Mouse (Mus musculus) thymus, adult 2 months (tissue): Measurements from ENCODE around the gene Tmem221. TPM values are rescaled to one million over a fixed set of nuclear protein-coding genes. Genes with fewer than 3 reads are reported as not detected.
A peak's percentile ranks its signal among the peaks of the same experiment; 100 is the strongest.

Experiments used
- DNase-seq: peaks from one replicate; pipeline ENCODE4 v3.0.0; 2021
- H3K27ac ChIP-seq: fragments of 200-500 bp; 2 replicates; pipeline ENCODE4 v1.5.1; 2012; ENCODE audit warnings: low read length, control low read depth; ENCODE audit not compliant: control insufficient read depth, insufficient read depth
- H3K27me3 ChIP-seq: fragments of 200-500 bp; 2 replicates; pipeline ENCODE4 v1.6.1; 2012; ENCODE audit warnings: mild to moderate bottlenecking, low read length, moderate library complexity, mixed read lengths; ENCODE audit not compliant: control insufficient read depth, insufficient read depth
- H3K36me3 ChIP-seq: fragments of 200-500 bp; 2 replicates; pipeline ENCODE4 v1.6.1; 2012; ENCODE audit warnings: mild to moderate bottlenecking, low read length, moderate library complexity; ENCODE audit not compliant: control insufficient read depth, insufficient read depth
- H3K4me1 ChIP-seq: fragments of 200-500 bp; replicated peaks from 2 replicates; pipeline ENCODE4 v1.6.1; 2012; ENCODE audit warnings: low read length; ENCODE audit not compliant: control insufficient read depth, insufficient read depth
- H3K4me3 ChIP-seq: fragments of 200-500 bp; 2 replicates; pipeline ENCODE4 v1.5.1; 2012; ENCODE audit warnings: mild to moderate bottlenecking, low read length, control low read depth, moderate library complexity; ENCODE audit not compliant: control insufficient read depth, insufficient read depth
- CTCF ChIP-seq: fragments of 200-500 bp; IDR thresholded peaks from 2 replicates; pipeline ENCODE4 v1.5.1; 2012; ENCODE audit warnings: mild to moderate bottlenecking, control low read depth, low read length, moderate library complexity, borderline replicate concordance; ENCODE audit not compliant: control insufficient read depth, poor library complexity, insufficient read depth; ENCODE audit errors: extremely low read depth
- POLR2A ChIP-seq: fragments of 200-500 bp; IDR thresholded peaks from 2 replicates; pipeline ENCODE4 v1.6.1; 2012; ENCODE audit warnings: mild to moderate bottlenecking, low read length, control low read depth, moderate library complexity; ENCODE audit not compliant: control insufficient read depth, poor library complexity, insufficient read depth; ENCODE audit errors: extremely low read depth
- WGBS: fragments of 180-500 bp; shearing (Covaris S2); methylation state at CpG from one replicate; pipeline ENCODE4 v1.1.7; 2018; 5-methylcytosine and 5-hydroxymethylcytosine counted together
- polyA plus RNA-seq: library from polyadenylated mRNA; depleted of rRNA; stranded (reverse); fragments of >200 nt; gene quantifications from 2 replicates; pipeline ENCODE4 v1.2.3, GENCODE M21; 2012

Tmem221 gene
- polyA plus RNA-seq, 1 experiment, result 15.5 TPM

DNA sequence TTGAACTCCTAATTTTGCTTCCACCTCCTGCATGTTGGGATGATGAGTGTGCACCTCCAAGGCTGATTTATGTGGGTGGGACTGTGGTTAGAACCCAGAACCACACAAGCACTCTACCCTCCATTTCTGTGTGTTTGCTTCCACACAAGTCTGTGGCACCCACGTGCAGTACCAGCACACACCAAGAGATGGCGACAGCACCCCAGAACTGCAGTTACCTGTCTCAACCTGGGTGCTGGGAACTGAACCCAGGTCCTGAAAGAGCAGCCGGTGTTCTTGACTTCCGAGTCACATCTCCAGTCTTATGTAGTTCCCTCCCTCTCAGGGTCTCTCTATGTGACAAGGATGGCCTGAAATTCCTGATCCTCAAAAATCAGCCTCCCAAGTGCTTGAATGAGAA lies 5.3 kb upstream of the Tmem221 start:
- Histone ChIP-seq H3K27ac (no peak overlapping the region), H3K4me3 (no peak overlapping the region), H3K4me1 (peaks cover 19% of the 10 kb centered on the region), H3K36me3 (no peaks in the 10 kb centered on the region), H3K27me3 (no peaks in the 10 kb centered on the region)
- DNase-seq, result no peak
- WGBS, result 93% methylated on average over 4 of the region's 4 CpGs
- TF ChIP-seq CTCF (no peak), POLR2A (no peak)

DNA sequence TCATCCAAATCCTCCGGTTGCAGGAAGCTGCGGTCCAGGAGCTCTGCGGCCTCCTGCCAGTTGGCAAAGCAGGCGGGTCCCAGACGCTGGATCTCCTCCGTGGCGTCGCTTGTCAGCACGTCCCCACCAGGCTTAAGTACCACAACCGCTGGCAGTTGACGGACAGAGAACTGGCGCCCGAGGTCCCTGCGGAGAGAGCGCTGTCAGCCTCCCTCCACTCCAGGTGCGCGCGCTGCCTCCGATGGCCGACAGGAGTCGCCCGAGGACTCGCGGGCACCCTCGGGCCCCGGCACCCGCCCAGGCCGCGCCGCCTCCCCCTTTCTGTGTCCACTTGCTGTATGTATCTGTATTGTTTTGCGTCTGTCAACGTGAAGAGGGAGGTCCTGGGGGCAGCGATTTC lies 4.1 kb upstream of the Tmem221 start:
- H3K27me3 ChIP-seq, result no peaks in the 10 kb centered on the region
- no peak for TF ChIP-seq POLR2A
- peak; percentile 94 for TF ChIP-seq CTCF
- peak; percentile 87 for DNase-seq
- no peak overlapping the region for H3K27ac ChIP-seq
- H3K36me3 ChIP-seq, result no peaks in the 10 kb centered on the region
- H3K4me1 ChIP-seq, result peaks cover 29% of the 10 kb centered on the region
- WGBS, result 1% methylated on average over 33 of the region's 33 CpGs
- H3K4me3 ChIP-seq, result no peak overlapping the region

DNA sequence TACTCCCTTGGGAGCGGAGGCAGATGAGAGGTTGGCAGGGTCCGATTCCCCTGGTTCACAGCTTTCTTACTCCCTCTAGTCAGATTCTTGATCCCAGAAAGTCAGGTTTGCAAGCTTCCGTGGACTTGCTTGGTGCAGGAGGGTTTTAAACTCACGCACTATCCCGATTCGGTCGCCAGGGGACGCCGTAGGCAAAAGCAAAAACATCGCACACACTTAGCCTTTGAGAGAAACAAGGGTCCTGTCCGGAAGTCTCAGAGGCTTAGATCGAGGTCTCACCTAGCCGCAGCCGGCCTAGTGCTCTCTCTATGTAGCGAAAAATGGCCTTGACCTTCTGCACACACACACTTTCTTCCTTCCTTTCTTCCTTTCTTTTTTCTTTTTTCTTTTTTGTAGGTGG lies 2.7 kb upstream of the Tmem221 start:
- peaks cover 39% of the 10 kb centered on the region for H3K4me1 ChIP-seq
- peak; percentile 66 for DNase-seq
- TF ChIP-seq POLR2A, result 0 out of 2 replicates have a peak, but pooled peaks have one; percentile 21
- TF ChIP-seq CTCF, result peak; percentile 94; the same call in 1 of the 2 replicates
- WGBS, result 4% methylated on average over 15 of the region's 15 CpGs
- no peak overlapping the region for H3K4me3 ChIP-seq
- H3K27ac ChIP-seq, result no peak overlapping the region
- no peaks in the 10 kb centered on the region for H3K36me3 ChIP-seq
- no peaks in the 10 kb centered on the region for H3K27me3 ChIP-seq

- Histone ChIP-seq H3K27me3 (no peaks in the 10 kb centered on the region), H3K27ac (no peak overlapping the region), H3K4me1 (peaks cover 39% of the 10 kb centered on the region), H3K36me3 (no peaks in the 10 kb centered on the region), H3K4me3 (no peak overlapping the region)
- no peak for TF ChIP-seq POLR2A
- TF ChIP-seq CTCF, result no peak
- WGBS, result 95% methylated on average over 5 of the region's 5 CpGs
- DNase-seq, result no peak
Observed at GRCm38 (mm10) chr8:71560765-71561164, 2.1 kb upstream of the Tmem221 start.

DNA sequence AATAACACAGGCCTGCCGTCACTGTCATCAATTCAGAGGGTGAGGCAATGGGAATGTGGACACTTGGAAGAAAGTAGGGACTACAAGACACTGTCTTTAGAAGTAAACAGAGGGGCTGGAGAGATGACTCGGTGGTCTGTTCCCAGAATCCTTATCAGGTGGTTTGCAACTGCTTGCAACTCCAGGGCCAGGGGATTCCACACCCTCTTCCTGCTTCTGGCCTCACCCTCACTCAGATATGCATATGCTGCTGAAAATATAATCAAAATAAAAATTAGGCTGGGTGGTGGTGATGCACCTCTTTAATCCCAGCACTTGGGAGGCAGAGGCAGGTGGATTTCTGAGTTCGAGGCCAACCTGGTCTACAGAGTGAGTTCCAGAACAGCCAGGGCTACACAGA lies 1.4 kb upstream of the Tmem221 start:
- TF ChIP-seq CTCF (no peak), POLR2A (no peak)
- Histone ChIP-seq H3K27ac (no peak overlapping the region), H3K36me3 (no peaks in the 10 kb centered on the region), H3K27me3 (no peaks in the 10 kb centered on the region), H3K4me3 (no peak overlapping the region), H3K4me1 (peaks cover 39% of the 10 kb centered on the region)
- 86% methylated on average over 3 of the region's 3 CpGs for WGBS
- DNase-seq, result no peak

DNA sequence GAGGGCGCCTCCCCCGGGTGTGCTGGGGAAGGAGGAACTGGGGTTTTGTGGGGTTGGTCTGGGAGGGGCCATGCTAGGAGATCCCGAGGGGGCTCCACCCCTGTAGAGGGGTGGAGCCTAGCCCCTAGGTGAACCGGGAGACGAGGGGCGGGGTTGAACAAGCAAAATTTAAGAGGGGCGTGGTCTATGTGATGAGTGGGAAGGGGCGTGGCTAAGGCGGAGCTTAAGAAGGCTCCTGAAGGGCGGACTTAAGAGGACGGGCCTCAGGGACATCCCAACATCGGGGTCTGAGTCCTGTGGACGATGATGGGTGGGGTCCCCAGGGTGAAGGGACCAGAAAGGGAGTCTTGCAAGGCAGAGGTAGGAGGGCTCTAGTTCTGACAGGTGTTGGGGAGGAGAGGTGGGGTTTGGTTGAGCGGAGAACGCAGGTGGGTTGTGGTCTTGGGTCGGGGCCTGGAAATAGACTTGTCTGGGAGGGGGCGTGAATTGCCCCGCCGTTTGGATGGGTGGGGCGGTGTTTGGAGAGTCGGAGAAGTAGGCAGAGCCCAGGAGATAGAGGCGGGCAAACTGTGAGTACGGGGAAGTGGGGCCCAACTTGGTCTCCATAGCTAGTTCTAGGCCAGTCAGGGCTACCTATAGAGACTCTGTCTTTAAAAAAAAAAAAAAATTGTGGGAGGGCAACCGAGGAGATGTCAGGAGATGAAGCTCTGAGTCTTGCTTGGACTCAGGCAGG lies 453 bp upstream of the Tmem221 start:
- TF ChIP-seq CTCF (peak; percentile 56; the same call in 1 of the 2 replicates), POLR2A (0 out of 2 replicates have a peak, but pooled peaks have one; percentile 43)
- Histone ChIP-seq H3K27me3 (no peaks in the 10 kb centered on the region), H3K36me3 (no peaks in the 10 kb centered on the region), H3K4me3 (peak overlapping the region; percentile 70), H3K4me1 (peaks cover 42% of the 10 kb centered on the region), H3K27ac (no peak overlapping the region)
- WGBS, result 2% methylated on average over 24 of the region's 24 CpGs
- DNase-seq, result peak; percentile 80

DNA sequence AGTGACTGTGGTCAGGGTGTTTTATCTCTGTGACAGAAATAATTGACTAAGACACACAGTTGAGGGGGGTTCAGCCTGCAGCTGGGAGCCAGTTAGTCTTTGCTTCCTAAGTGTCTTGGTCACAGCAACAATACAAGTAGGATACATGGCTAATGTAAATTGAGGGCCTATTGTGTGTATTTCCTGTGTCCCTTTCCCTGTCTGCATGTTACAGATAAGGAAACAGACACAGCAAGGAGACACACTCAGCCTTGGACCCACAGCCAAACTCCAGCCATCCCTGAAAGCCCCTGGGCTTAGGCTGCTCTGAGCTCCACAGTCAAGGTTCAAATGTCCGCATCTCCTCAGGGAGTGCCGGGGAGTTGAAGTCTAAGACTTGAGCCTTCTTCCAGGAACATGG lies 4.0 kb downstream of the Tmem221 start:
- Histone ChIP-seq H3K27me3 (no peaks in the 10 kb centered on the region), H3K36me3 (no peaks in the 10 kb centered on the region), H3K4me1 (peaks cover 51% of the 10 kb centered on the region), H3K27ac (no peak overlapping the region), H3K4me3 (no peak overlapping the region)
- 98% methylated on average over 2 of the region's 2 CpGs for WGBS
- TF ChIP-seq POLR2A (no peak), CTCF (no peak)
- DNase-seq, result no peak
